Mouse (Mus musculus): ENCODE measurements around the gene Elf2.
A peak's percentile ranks its signal among the peaks of the same experiment; 100 is the strongest.
"Not testable (repeated sequence)": the region's sequence is repeated elsewhere in the genome, so short reads cannot be mapped to it uniquely, and the experiment has no call there.

The Elf2 gene

DNA sequence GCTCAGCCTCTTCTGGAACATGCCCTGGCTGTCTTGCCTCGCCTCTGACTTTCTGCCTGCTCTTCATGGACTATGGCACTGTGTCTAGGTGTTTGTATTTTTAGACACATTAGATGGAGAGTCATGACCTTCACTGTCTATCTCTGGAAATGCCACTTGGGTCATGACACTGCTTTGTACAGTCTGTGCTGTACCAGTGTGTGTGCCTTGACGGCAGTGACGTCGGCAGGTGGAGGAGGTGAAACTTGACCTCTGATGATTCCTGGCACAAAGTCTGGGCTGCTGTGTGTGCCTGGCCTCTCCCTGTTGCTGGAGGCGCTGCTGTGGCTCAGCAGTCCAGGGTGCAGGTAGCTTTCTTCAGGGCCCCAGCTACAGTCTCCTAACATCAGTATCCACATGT lies 107.0 kb downstream of the Elf2 start:
- DNase-seq (ENCODE audit: low spot score in 2 of 2) = no peak

DNA sequence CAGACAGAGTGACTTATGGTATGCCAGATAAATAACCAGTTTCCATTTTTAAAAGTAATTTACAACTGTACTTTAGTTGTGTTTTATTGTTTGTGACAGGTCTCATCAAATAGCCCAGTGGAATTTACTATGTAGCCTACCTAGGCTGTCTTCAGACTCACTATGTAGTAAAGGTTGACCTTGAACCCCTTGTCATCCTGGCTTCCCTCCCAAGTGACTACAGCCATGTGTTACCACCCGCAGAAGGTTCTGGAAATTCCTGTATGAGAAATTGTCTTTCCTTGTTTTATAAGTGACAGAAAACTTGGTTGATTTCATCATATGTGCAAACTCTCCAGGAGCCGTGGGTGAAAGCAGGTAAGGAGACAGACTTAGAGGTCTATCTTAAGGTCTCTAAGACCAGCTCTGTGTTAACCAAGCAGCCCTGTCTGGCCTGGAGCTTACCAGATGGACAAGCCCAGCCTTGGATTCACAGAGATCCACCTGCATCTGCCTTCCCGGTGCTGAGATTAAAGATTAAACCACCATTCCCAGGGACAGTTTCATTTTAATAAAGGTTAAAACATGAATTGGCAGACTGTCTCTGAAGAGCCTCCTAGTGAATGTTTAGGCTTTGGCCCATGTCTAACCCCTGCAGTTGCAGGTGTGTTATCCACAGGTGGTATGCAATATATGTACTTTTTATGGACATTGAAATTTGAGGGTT lies 108.1 kb downstream of the Elf2 start:
- no peak for DNase-seq (ENCODE audit: low spot score in 2 of 2)

DNA sequence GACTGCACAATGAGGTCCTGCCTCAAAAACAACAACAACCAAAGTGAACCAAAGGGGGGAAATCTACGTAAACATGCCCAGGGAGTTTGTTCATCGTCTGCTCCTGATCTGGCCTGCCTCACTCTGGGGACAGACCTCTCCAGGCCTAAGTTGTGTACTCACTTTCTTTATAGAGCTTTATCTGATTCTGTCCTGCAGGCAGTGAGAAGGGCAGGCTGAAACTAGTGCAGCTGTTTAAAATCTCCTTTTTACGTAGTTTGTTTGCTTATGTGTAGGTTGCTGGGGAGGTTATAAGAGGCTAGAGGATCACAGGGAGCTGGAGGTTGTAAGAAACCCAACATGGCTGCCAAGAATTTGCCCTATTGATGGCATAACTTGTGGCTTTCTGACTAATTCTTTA lies 109.0 kb downstream of the Elf2 start:
- DNase-seq (ENCODE audit: low spot score in 2 of 2) = no peak

DNA sequence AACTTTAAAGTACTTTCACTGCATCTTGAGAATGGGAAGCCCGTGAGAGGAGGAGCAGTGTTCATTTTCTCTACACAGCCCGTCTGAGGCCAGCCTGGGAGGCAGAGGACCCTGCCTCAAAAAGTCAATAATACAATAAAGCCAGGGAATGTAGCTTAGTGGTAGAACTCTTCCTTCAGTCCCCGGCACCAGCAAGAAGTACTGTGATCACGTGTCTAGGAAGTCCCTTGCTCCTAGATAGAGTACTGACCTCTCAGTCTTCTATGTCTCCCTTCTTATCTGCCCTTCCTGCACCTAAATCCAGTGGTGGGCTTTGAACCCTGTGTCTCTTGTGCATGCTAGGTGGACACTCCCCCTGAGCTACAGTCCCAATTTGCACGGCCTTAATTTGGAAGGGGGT lies 109.6 kb downstream of the Elf2 start:
- DNase-seq (ENCODE audit: low spot score in 2 of 2) = no peak

DNA sequence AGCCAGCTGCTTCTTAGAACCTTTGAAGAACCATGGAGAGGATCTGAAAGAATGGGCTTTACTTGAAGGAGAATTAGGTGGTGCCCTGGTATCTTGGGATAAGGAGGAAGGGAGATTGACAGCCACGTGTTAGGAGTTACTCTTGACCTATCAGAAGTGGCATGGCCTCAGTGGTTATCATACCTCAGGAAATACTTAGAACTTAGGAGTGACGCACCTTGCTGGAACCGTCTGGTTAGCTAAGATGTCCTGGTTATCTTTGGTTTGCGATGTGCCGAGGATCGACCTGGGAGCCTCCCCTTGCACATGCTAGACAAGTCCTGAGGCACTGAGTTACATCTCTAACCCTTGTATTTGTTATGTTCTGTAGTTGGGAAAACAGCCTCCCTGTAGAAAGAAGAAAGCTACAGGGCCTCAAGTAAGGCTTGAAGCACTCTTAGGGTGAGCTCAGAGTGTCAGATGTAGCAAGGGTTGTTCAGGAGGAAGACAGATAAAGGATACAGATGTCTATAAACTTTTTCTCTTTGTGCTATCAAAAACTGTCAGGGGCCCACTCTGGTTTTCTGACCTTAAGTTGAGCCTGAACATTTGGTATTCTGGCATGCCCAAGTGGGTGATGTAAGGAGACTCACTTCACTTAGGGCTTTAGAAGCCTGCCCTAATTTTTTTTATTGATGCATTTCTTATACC lies 110.2 kb downstream of the Elf2 start:
- DNase-seq (ENCODE audit: low spot score in 2 of 2) = no peak

DNA sequence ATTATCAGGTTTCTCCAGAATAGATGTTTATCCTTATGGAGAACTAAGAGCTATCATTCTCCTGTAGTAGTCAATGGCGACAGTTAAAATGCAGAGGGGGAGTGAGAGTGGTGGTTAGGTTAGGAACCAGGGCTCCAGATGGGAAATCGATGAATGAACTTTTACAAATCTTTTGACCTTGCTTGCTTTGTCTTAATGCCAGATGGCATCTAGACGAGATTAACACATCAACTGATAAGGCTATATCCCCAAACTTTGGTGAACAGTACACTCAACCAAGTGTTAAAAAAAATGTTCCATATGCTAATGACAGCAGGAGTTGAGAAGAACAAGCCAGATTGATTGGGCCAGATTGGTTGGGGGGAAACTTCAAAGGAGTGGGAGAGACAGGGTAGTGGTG lies 111.2 kb downstream of the Elf2 start:
- no peak for DNase-seq (ENCODE audit: low spot score in 2 of 2)

DNA sequence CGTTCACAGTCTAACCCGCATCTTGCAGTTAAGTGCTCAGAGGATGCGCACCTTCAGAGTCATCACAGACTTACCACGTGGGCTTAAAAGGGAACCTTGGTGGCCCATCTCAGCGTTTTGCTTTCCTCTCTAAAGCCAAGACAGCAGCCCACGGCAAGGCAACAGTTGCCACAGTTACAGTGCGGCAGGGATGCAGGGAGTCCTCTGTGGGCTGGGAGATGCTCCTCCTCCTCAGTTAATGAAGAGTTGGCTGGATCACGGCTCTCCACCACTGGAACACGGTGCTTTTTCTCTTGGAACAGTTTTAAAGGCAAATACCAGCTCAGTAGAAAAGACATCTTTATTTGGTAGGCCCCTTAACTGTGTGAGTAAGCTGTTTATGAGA lies 111.7 kb downstream of the Elf2 start:
- no peak for DNase-seq (ENCODE audit: low spot score in 2 of 2)

DNA sequence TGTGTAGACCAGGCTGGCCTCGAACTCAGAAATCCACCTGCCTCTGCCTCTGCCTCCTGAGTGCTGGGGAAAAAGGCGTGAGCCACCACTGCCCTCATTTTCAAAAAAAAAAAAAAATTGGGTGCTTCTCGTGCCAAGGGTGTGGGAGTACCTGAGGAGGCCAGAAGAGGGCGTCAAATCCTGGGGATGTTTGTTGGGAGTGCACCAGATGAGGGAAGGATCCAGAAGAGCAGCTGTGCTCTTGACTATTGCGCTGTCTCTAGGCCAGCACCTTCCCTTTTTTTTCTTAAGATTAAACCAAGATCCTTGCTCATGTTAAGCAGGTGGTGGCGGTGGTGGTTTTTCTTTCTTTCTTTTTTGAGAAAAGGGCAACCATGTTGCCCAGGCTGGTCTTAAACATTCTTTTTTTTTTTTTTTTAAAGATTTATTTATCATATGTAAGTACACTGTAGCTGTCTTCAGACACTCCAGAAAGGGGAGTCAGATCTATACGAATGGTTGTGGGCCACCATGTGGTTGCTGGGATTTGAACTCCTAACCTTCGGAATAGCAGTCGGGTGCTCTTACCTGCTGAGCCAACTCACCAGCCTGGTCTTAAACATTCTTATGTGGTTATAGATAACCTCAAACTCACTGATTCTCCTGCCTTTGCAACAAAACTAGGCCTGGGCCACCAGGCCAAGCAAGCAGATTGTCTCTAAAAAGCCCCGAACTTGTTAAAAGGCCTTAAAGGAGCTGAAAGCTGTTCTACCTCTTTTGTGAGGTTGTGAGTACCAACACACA lies 112.2 kb downstream of the Elf2 start:
- DNase-seq (ENCODE audit: low spot score in 2 of 2) = peak in 1 of 2 experiments; percentile 14

DNA sequence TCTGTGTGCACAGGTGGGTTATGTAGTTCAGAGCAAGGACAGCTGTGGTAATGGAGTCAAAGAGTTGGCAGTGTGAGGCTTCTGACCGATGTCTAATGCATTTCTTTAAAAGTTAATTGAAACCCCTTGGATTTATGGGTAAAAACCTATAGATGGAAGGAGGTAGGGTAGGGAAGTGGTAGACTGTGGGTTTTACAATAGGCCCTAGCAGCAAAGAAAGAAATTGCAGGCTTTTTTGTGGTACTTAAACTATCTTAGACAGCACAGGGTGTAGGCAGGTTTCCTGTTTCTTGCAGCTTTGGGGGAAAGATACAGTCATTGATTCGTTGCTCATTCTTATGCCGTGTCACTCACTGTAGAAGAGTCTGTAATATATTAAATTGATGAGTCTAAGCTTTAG lies 113.9 kb downstream of the Elf2 start:
- no peak for DNase-seq (ENCODE audit: low spot score in 2 of 2)

DNA sequence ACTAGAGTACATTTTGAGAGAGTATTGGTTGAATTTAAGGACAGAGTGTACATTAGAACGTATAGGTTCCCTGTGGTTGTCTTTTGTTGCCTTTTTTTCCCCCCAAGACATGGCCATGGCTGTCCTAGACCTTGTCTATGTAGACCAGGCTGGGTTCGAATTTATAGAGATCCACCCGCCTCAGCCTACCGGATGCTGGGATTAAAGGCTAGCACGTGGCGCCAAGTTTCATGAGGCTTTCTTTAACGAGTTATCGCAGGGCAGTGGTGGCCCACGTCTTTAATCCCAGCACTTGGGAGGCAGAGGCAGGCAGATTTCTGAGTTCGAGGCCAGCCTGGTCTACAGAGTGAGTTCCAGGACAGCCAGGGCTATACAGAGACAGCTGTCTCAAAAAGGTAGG lies 114.5 kb downstream of the Elf2 start:
- no peak for DNase-seq (ENCODE audit: low spot score in 2 of 2)

DNA sequence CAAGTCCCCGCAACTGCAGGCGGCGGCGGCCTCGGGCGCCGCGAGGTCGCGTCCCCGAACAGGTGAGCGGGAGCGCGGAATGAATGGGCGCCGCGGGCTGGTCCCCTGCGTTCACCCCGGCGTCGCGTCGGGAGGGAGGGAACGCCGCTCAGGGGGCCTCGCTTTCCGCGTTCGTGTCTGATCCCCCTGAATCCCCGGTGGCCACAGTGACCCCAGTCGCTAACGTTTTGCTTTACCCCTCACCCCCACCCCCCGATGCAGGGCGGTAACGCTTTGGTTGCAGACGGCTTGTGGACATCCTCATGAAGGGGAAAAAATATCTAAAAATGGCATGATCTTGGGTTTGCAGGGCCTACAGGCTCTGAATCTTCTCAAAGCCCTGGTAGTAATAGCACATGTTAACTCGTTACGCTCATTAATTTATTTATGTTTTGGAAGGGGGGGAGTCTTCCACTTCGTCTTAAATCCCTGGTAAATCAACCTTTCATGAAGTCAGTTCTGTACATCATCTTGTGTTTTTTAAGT lies 115.2 kb downstream of the Elf2 start:
- DNase-seq (ENCODE audit: low spot score in 2 of 2) = no peak

DNA sequence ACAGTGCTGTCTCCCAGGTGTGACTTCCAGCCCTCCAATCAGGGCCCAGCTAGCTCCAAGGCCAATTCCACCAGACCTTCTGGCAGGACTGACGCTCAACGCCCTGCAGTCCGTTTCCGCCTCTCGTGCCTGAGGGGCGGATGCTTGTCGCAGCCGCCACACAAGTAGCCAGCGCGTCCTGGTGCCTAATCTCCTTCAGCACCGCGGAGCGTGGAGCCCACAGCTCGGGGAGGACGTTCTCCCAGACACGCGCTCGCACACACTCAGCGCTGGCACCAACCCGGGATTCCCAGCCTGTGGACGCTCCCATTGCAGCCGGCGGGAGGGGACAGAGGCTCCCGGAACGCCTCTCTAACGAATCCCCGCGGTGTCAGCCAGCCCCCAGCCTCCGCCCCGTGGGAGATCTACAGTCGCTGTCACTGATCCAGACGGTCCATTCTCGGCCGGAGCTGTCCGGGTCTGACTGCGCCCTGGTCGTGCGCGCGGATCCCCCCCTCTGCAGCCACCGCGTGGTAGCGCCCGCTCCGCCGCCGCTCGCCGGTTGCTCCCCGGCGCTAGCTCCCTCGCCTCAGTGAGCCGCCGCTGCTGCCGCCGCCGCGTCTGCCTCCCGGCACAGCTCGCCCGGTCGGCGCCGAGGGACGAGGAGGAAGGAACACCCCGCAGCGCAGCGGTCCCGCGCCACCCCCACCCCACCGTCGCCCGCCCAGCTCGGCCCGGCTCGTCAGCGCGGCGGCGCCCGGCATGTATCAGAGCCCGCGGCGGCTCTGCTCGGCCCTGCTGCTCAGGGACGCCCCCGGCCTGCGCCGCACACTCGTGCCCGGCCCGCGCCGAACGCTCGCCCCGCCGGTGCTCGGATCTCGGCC lies 115.9 kb downstream of the Elf2 start, which contains the start of gene Noct:
TSS of gene Noct (plus strand) at position 85 of the 863 bp plus-strand sequence.
- DNase-seq (ENCODE audit: low spot score in 2 of 2) = peak; percentile 77 to 84

DNA sequence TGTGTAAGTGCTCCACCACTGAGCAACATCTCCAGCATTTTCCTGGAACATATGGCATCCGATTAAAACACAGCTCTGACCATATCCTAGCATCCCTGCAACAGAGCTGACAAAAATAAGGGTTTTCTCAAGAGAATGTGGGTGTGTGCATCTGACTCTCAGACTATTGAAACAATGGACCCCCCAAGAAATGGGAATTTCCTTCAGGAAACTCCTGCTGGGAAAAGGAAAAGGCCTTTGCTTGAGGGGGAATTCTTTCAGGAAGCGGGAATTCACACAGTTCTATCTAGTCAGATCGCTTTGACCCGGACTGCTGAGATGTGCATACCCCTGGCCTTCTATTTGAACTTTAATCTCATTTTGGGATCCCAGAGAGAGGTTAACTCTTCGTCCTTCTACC lies 116.9 kb downstream of the Elf2 start:
- no peak for DNase-seq (ENCODE audit: low spot score in 2 of 2)

DNA sequence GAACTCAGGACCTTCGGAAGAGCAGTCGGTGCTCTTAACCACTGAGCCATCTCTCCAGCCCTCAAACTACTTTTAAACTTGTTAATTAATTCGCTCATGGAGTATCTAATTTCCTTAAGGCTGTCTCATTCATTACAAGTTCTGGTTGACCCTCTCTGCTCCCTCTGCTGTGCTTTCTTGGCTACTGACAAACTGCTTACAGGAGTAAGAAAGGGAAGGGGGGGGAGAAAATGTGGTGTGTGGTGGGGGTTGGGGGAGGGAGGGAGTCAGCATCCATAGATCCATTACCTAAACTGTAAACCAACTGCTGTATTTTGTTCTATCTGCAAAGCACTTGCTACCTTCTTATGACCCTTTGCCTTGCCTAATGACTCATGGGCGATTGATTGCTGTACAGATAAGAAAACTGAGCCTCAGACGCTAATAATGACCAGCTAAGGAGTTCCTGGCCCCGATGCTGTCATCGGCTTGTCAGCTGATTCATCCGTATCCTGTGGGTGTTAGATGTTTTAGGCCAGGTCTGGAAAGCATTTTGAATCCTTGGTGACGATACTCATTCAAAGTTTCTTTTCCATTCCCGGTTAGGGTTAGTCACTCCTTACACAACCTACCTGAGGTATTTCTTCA lies 117.5 kb downstream of the Elf2 start:
- no peak for DNase-seq (ENCODE audit: low spot score in 2 of 2)

DNA sequence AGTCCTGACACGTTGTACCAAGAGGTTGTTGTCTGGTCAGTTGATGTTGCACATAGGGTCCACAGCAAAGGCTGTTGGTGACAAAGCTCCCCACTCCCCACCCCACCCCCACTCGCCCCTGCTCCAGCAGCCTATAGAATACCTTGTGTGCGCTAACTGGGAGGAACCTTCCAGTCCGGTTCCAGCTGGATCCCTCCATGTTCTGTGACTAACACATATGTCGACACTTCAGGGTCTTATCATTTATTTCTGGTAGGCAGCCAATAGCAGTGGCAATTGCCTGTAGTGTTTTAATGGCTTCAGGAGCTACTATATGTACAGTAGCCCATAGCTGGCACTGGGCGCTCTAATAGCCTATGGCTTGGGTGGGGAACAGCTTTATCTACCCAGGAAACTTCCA lies 118.2 kb downstream of the Elf2 start:
- DNase-seq (ENCODE audit: low spot score in 2 of 2) = no peak

DNA sequence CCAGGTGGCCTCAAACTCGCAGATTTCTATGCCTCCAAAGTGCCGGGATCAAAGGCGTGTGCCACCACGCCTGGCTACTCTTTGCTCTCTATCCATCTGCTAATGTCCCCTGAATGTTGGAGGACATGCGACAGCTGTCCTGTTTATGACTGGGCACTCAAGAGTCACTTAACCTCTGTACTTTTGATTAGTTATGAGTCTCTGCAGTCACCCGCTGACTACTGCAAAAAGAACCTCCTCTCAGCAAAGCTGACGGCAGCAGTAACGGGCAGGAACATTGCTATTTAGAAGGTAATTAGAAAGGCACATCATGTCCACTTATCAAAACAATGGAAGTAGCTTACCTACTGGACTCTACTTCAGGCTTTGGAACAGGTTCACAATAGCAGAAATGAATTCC lies 118.6 kb downstream of the Elf2 start:
- no peak for DNase-seq (ENCODE audit: low spot score in 2 of 2)

DNA sequence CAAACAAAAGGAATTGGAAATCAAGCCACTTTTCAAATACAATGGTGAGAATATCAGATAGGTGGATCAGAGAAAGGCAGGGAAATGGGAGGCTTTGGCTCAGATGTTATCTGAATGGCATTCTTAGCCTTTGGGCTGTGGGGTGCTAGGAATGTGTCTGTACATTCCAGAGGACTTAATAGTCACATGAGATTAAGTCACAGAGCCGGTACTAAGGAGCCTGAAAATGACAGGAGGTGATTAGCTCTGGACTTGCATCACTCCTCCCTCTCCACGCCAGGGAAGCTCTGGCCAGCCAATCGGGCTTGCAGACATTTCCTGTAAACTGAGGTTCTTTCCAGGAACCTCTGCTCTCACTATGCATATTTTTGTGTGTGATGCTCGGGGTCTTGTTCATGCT lies 119.6 kb downstream of the Elf2 start:
- DNase-seq (ENCODE audit: low spot score in 2 of 2) = no peak

DNA sequence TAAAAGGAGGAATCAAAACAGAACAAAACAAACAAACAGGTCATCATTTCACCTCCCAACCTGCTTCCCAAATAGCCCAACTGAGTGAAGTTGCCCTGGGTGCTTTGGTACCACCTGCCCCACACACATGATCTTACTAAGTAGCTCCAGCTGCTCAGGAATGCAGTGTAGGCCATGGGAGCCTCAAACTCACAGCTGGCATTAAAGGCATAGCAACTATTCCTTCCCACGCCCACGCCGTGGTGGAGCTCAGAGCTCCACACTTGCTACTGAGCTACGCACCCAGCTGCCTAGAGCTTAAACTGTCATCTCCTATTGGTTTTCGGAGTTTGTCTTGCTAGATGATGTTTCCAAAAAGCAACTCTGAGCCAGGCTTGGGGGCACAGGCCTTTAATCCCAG lies 121.2 kb downstream of the Elf2 start:
- DNase-seq (ENCODE audit: low spot score in 2 of 2) = no peak

DNA sequence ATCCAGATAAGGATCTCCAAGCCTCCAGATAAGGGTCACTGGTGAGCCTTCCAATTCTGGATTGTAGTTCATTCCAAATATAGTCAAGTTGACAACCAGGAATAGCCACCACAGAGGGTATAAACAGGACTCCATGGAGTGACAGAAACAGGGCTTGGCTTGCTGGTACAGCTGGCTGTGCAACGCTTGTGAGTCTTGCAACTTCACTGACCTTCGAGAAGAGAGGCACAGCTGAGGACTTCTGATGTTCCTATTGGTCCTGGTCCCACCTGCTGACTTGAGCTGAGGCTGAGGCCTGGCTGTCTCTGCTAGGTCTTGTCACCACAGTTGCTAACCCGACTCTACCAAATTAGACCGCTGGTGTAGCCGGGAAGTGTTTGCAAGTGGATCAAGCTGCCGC lies 122.1 kb downstream of the Elf2 start:
- DNase-seq (ENCODE audit: low spot score in 2 of 2) = not testable (repeated sequence)

DNA sequence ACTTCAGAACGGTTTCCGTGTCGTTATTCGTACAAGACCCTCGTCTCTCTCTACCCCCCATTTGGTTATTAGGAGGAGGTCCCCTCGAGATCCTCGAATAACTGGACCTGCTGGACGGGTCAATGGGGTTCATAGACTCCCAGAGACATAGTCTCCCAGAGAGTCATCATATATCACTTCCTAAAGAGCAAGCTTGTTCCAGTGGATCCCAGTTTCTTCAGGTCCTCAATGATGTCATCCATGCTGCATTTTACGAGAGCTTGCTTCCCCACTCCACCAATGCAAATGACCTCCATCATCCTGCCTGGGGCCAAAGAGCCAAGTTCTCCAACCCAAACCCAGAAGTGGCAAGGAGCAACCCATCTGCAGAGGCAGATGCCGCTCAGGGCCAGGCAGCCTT lies 124.1 kb downstream of the Elf2 start:
- not testable (repeated sequence) for DNase-seq (ENCODE audit: low spot score in 2 of 2)

DNA sequence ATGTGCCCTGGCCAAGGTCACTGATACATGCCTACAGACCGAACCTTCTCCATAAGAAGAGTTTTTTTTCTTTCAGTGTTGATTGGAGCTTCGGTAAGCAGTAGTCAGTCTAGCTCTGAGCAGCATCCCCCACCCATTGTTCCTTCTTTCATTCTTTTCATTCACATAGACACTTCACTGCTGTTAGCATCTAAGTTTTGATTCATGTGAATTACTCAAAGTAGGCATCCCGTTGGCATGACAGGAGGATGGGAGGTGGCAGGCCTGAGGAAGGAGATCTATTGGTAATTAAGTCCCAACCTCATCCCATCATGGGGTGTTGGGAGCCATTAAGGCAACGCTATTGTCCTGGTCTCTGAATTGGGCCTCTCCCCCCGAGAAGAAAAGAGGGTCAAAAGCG lies 124.8 kb downstream of the Elf2 start:
- DNase-seq (ENCODE audit: low spot score in 2 of 2) = no peak
